Mouse (Mus musculus): ENCODE results near the gene Brix1.

Brix1 gene

DNA sequence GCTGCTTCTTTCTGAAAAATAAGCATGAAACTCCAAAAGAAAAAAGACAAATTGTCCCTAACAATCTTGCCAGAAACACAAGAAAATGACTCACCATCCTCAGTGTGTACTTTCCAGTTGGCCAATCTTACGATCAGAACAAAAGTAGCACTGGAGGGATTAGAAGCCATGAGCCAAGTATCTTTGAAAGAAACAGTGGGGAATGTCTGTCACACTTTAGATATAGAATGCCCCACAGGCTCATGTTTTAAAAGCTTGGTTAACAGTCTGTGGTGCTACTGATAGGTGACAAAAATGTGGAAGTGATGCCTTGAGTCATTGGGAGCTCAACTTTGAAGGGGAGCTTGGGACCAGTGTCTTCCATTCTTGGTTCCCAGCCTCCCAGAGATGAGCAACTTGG lies 43.5 kb downstream of the Brix1 start:
- no peak for DNase-seq

DNA sequence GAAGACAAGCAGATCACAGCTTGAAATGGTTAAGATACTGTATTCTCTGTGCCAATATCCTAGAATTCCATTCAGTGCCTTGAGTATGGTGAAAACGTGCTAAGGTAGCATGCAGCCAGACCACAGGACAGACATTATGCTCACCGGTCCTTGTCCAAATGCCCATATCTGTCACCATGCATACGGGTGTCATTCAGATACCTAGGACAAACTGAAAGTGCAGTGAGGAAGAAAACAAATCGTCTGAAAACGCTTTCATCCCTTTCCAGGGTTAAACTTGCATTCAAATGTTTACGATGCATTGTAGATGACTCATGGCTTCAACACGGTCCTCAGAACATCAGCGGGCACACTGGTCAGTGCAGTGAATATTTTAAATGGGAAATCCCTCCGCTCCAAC lies 44.3 kb downstream of the Brix1 start:
- DNase-seq: no peak

DNA sequence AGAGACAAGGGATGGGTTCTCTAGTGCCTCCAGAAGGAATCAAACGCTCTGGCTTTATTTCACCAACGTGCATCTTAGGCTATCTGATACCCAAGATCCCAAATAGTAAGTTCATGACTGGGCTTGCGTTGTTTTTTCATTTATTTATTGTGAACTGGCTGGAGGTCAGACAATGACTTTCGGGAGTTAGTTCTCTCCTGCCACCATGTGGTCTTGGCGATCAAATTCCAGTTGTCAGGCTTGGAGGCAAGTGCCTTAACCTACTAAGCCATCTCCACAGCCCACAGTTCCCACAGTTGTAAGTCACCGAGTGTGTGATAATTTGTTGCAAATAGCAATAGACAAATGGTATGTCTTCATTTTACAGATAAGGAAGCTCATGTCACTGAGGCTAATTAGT lies 45.8 kb downstream of the Brix1 start:
- DNase-seq: peak; percentile 33

DNA sequence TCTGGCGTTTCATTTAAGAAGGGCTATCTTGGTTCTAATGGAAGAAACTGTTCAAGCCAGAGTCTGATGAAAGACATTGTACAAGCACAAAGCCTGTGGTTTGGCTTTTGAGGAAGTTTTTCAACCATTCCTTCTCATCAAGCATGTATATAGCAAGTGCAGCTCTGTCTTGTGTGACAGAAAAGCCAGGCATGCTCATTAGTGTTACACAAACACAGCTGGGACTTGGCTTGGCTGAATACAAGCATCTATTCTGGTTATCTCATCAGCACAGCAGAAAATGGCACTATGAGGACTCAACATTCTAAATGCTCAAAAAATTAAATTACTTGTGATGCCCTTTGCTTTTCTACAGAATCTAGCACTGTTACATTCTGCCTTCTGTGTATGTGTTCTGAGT lies 48.9 kb downstream of the Brix1 start:
- DNase-seq: no peak

DNA sequence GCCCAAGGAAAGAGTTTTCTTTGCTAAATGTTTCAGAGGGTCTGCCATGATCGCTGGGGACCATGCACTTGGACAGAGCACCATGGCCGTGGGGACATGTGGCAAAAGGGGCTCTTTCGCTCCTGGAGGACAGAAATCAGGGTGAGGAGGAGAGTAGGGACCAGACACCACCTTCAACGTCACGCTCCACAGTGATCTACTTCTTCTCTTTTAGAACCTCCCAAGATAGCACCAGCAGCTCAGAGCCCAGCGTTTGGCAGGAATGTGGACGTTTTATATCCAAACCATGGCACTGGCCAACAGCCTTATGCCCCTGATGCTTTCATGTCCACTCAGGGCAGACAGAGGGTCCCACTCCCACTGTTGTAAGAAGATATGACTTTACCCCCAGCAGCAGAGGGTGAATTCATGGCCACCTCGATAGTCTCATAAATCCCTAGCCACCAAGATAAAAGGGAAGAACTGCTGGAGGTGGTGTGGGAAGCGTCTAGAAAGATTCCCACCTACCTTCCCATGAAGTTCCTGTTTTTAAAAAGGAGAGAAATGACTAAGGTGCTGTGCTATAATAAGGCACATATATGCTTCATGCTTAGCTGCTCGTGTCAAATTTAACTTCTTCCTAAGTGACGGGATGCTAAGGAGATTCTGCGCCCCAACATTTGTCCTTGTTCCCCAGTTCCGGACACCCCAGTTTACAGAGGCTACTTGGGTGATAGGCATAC lies 59.0 kb downstream of the Brix1 start:
- no peak for DNase-seq

DNA sequence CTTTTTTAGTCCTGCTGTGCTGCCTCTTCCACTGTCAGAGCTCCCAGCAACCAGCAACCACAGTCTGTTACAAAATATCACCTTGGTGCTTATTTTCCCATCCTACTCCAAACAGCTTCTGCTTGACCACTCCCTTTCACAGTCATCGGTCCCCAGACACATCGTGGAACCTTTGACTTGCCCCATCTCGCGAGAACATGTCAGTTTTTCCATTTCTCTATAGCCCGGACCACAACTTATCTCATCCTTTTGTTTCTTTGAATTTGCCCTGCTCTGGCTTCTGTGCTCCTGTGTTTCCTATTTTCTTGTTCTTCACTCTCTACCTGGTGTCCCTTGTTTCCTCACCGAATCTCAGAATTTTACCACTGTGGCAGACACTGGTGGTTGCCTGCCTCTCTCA lies 59.6 kb downstream of the Brix1 start:
- DNase-seq: no peak
